Mouse (Mus musculus) heart, embryonic 10.5 days (tissue): Measurements from ENCODE around the gene Nepro. TPM values are rescaled to one million over a fixed set of nuclear protein-coding genes. Genes with fewer than 3 reads are reported as not detected.
A peak's percentile ranks its signal among the peaks of the same experiment; 100 is the strongest.

Experiments used
- DNase-seq: peaks from one replicate; pipeline ENCODE4 v3.0.0-alpha.2; 2017; ENCODE audit warnings: low spot score
- H3K27ac ChIP-seq: fragments of 300-500 bp; sonication (generic); 2 replicates; pipeline ENCODE4 v1.5.1; 2016; ENCODE audit warnings: mild to moderate bottlenecking
- H3K27me3 ChIP-seq: fragments of 300-500 bp; sonication (generic); 2 replicates; pipeline ENCODE4 v1.6.1; 2016; ENCODE audit warnings: mild to moderate bottlenecking; ENCODE audit not compliant: poor library complexity, insufficient read depth, severe bottlenecking
- H3K36me3 ChIP-seq: fragments of 300-500 bp; sonication (generic); 2 replicates; pipeline ENCODE4 v1.6.1; 2016; ENCODE audit warnings: mild to moderate bottlenecking, moderate library complexity
- H3K4me1 ChIP-seq: fragments of 300-500 bp; sonication (generic); 2 replicates; pipeline ENCODE4 v1.6.1; 2016; ENCODE audit warnings: mild to moderate bottlenecking
- H3K4me3 ChIP-seq: fragments of 300-500 bp; sonication (generic); 2 replicates; pipeline ENCODE4 v1.5.1; 2016; ENCODE audit warnings: mild to moderate bottlenecking, moderate library complexity
- H3K9me3 ChIP-seq: fragments of 300-500 bp; sonication (generic); 2 replicates; pipeline ENCODE4 v1.6.1; 2016; ENCODE audit warnings: mild to moderate bottlenecking, moderate library complexity
- WGBS: fragments of 180-500 bp; shearing (Covaris S2); methylation state at CpG from one replicate; pipeline ENCODE4 v1.1.7; 2016; 5-methylcytosine and 5-hydroxymethylcytosine counted together
- polyA plus RNA-seq: library from polyadenylated mRNA; unstranded; fragments of >200 nt; fragmentation: Nextera tagmentation; extraction: Ambion mirVana; gene quantifications from 2 replicates; pipeline ENCODE4 v1.2.1, GENCODE M21; 2016

Gene Nepro
- polyA plus RNA-seq: 8.7 and 9.3 TPM in 2 replicates

GRCm38 (mm10) chr16:44724083-44724787 is at the start of gene Nepro:
Nepro (plus strand) TSS chr16:44724301.
- H3K4me3 ChIP-seq: peak within 1 kb of the TSS; percentile 88
- peaks cover 12% of the 10 kb centered on the region; the same call in 1 of the 2 replicates for H3K4me1 ChIP-seq
- DNase-seq: peak; percentile 98
- peaks cover 31% of the 10 kb centered on the region for H3K36me3 ChIP-seq
- H3K9me3 ChIP-seq: no peaks in the 10 kb centered on the region
- peak within 1 kb of the TSS; percentile 98 for H3K27ac ChIP-seq
- H3K27me3 ChIP-seq: no peaks in the 10 kb centered on the region
- WGBS: under 1% methylated on average over 62 of the region's 64 CpGs

DNA sequence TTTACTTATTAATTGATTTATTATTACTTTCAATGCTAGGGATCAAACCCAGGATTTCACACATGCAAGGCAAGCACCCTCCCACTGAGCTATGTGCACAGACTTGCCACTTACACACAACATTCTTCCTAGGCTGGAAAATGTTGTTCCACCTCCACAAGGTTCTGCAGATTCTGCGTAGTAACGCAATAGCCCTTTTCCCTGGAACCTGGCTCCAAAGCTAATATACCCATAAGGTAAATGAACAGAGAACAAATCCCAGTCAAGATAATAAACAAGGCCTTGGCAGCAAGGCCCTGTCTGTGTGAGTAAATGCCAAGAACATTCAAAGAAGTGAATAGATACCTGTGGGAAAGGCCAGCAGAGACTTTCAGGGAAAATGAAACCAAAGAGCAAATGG is 47.7 kb upstream of the Nepro start:
- DNase-seq: no peak
- no peaks in the 10 kb centered on the region for H3K36me3 ChIP-seq
- peaks cover 7% of the 10 kb centered on the region; the same call in 1 of the 2 replicates for H3K27me3 ChIP-seq
- H3K4me3 ChIP-seq: no peak overlapping the region
- no peaks in the 10 kb centered on the region for H3K9me3 ChIP-seq
- no peak overlapping the region for H3K27ac ChIP-seq
- H3K4me1 ChIP-seq: peaks cover 34% of the 10 kb centered on the region
- WGBS: 92% methylated on average over 2 of the region's 2 CpGs

GRCm38 (mm10) chr16:44679082-44679481 is 45.0 kb upstream of the Nepro start:
- WGBS: 86% methylated on average over 8 of the region's 8 CpGs
- Histone ChIP-seq H3K9me3 (peaks cover 3% of the 10 kb centered on the region; the same call in 1 of the 2 replicates), H3K4me3 (no peak overlapping the region), H3K27ac (0 out of 2 replicates have a peak overlapping the region, but pooled peaks have one; percentile 80), H3K27me3 (no peaks in the 10 kb centered on the region), H3K4me1 (peaks cover 21% of the 10 kb centered on the region), H3K36me3 (no peaks in the 10 kb centered on the region)
- no peak for DNase-seq

DNA sequence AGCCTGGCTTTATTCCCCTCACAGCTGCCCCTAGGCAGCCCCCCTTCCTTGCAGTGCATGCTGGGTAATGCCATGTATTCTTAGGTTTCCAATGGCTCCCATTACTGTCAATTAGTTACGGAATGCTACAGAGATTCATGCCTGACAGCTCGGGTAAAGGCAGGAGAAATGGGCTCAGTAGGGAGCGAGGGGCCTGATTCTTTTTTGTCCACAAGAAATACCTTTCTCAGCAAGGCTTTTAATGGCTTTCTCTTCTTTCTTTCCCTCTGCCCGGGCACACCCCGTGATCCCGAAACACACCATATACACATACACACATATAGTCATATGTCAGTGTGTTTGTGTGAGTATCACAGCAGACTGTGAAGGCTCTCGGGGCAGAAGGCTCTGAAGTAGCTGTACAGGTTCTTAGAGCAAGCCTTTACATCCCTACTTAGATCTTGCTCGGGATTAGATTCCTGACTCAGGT is 44.6 kb upstream of the Nepro start:
- Histone ChIP-seq H3K4me1 (peaks cover 21% of the 10 kb centered on the region), H3K9me3 (peaks cover 3% of the 10 kb centered on the region; the same call in 1 of the 2 replicates), H3K36me3 (no peaks in the 10 kb centered on the region), H3K27me3 (no peaks in the 10 kb centered on the region), H3K27ac (0 out of 2 replicates have a peak overlapping the region, but pooled peaks have one; percentile 80), H3K4me3 (no peak overlapping the region)
- no peak for DNase-seq
- 66% methylated on average over 8 of the region's 8 CpGs for WGBS

- H3K9me3 ChIP-seq: peaks cover 3% of the 10 kb centered on the region; the same call in 1 of the 2 replicates
- no peak for DNase-seq
- 52% methylated on average over 9 of the region's 9 CpGs for WGBS
- H3K4me1 ChIP-seq: peaks cover 21% of the 10 kb centered on the region
- no peaks in the 10 kb centered on the region for H3K27me3 ChIP-seq
- no peak overlapping the region for H3K4me3 ChIP-seq
- H3K27ac ChIP-seq: peak overlapping the region; percentile 80
- H3K36me3 ChIP-seq: no peaks in the 10 kb centered on the region
Measured at GRCm38 (mm10) chr16:44680756-44681498, 43.2 kb upstream of the Nepro start.

- Histone ChIP-seq H3K4me1 (peaks cover 35% of the 10 kb centered on the region), H3K9me3 (peaks cover 3% of the 10 kb centered on the region; the same call in 1 of the 2 replicates), H3K27ac (no peak overlapping the region), H3K27me3 (no peaks in the 10 kb centered on the region), H3K4me3 (no peak overlapping the region), H3K36me3 (no peaks in the 10 kb centered on the region)
- DNase-seq: no peak
- WGBS: 88% methylated on average over 7 of the region's 7 CpGs
Measured at GRCm38 (mm10) chr16:44684646-44685045, 39.5 kb upstream of the Nepro start.

DNA sequence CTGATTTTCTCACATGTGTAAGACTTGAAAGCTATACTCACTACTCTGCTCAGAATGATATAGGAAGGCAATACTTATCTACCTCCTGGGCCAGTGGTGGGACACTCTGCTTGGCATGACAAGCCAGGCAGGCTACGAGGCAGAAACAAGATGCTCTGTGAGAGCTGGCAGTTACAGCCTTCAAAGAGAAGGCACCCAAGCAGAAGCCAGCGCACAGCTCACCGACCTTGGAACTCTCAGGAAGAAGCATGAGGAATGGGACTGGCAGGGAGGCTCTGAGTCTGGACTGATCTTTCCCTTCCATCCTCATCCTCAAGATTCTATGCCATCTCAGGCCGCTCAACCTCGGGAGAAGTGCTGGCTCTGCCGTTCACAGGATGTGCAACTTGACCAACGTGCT is 38.7 kb upstream of the Nepro start:
- no peak overlapping the region for H3K27ac ChIP-seq
- WGBS: 73% methylated on average over 7 of the region's 7 CpGs
- peaks cover 27% of the 10 kb centered on the region for H3K4me1 ChIP-seq
- H3K27me3 ChIP-seq: no peaks in the 10 kb centered on the region
- DNase-seq: no peak
- peaks cover 3% of the 10 kb centered on the region; the same call in 1 of the 2 replicates for H3K9me3 ChIP-seq
- H3K36me3 ChIP-seq: no peaks in the 10 kb centered on the region
- no peak overlapping the region for H3K4me3 ChIP-seq

- no peak for DNase-seq
- Histone ChIP-seq H3K9me3 (peaks cover 2% of the 10 kb centered on the region; the same call in 1 of the 2 replicates), H3K4me1 (peaks cover 24% of the 10 kb centered on the region), H3K4me3 (peak overlapping the region; percentile 50), H3K27ac (peak overlapping the region; percentile 79), H3K36me3 (no peaks in the 10 kb centered on the region), H3K27me3 (no peaks in the 10 kb centered on the region)
- 51% methylated on average over 20 of the region's 20 CpGs for WGBS
Measured at GRCm38 (mm10) chr16:44686991-44687718, 36.9 kb upstream of the Nepro start.

- H3K27ac ChIP-seq: peak overlapping the region; percentile 79
- no peak for DNase-seq
- H3K36me3 ChIP-seq: no peaks in the 10 kb centered on the region
- H3K4me3 ChIP-seq: peak overlapping the region; percentile 50
- no peaks in the 10 kb centered on the region for H3K27me3 ChIP-seq
- H3K4me1 ChIP-seq: peaks cover 24% of the 10 kb centered on the region
- no peaks in the 10 kb centered on the region for H3K9me3 ChIP-seq
- 11% methylated on average over 17 of the region's 18 CpGs for WGBS
Measured at GRCm38 (mm10) chr16:44687719-44688420, 36.2 kb upstream of the Nepro start.

DNA sequence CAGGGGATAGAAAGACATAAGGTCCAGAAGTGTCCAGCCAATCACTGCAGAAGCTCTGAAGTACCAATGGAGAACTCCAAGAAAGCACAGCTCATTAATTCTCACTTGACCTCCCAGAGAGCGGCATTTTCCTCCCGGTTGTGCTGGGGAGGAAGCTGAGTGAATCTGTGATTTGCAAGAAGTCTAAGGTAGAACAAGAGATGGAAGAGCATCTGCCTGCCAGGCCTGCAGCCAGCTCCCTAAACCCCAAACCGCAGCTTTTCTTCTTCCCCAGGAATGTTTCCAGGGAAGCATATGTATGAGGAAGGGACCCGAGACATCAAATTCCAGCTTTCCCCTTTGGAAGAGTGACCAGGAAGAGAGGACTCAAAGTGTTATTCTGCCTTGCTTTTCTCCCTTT is 35.6 kb upstream of the Nepro start:
- 18% methylated on average over 4 of the region's 4 CpGs for WGBS
- H3K4me3 ChIP-seq: peak overlapping the region; percentile 50
- H3K27me3 ChIP-seq: no peaks in the 10 kb centered on the region

GRCm38 (mm10) chr16:44690501-44690900 is 33.6 kb upstream of the Nepro start:
- H3K9me3 ChIP-seq: no peaks in the 10 kb centered on the region
- H3K4me3 ChIP-seq: no peak overlapping the region
- no peaks in the 10 kb centered on the region for H3K36me3 ChIP-seq
- 75% methylated on average over 2 of the region's 2 CpGs for WGBS
- H3K4me1 ChIP-seq: peaks cover 26% of the 10 kb centered on the region
- H3K27ac ChIP-seq: no peak overlapping the region
- no peaks in the 10 kb centered on the region for H3K27me3 ChIP-seq
- no peak for DNase-seq

More for the DNA sequence above, 35.6 kb upstream of the Nepro start:
- Histone ChIP-seq H3K36me3 (no peaks in the 10 kb centered on the region), H3K27ac (peak overlapping the region; percentile 62; the same call in 1 of the 2 replicates), H3K9me3 (no peaks in the 10 kb centered on the region), H3K4me1 (peaks cover 24% of the 10 kb centered on the region)
- DNase-seq: no peak

GRCm38 (mm10) chr16:44691066-44691465 is 33.0 kb upstream of the Nepro start:
- DNase-seq: no peak
- no peak overlapping the region for H3K4me3 ChIP-seq
- peaks cover 32% of the 10 kb centered on the region for H3K4me1 ChIP-seq
- H3K36me3 ChIP-seq: no peaks in the 10 kb centered on the region
- H3K27me3 ChIP-seq: no peaks in the 10 kb centered on the region
- H3K9me3 ChIP-seq: no peaks in the 10 kb centered on the region
- 60% methylated on average over 2 of the region's 2 CpGs for WGBS
- no peak overlapping the region for H3K27ac ChIP-seq
